In the genomic region with DNA sequence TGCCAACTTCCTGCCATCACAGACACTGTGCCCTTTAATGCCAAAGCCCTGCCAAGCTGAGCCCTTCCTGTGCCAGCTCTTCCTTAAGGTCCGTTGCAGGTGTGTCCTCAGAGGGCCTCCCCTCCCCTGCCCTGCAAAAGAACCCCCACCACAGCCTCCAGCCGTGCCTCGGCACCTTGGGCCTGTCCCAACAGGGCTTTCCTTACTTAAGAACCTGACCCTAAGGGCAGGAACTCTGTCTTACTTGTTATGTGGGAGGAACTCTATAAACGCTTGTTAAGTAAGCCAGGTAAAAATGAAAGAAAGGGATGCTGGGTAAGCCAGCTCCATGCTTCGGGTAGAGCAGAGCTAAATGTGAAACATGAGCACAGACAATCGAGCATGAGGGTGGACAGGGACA, we compare ENCODE assay signal across 27 mouse cellular contexts. TPM values are rescaled to one million over a fixed set of nuclear protein-coding genes. Genes with fewer than 3 reads are reported as not detected.
A peak's percentile ranks its signal among the peaks of the same experiment; 100 is the strongest.
DNase-seq lines count a peak whose midpoint lies in the region; ATAC-seq and TF ChIP-seq lines count a peak whose summit lies in the region.
"Had no signal": no experiment of that assay in that cellular context is flagged by ENCODE, and none has a peak within 500 bp of the region (broad histone marks: within the 10 kb centered on the region; RNA-seq: fewer than 3 reads in every experiment).

No protein-coding gene starts in this region.

- no peak overlapping the region for H3K4me2 ChIP-seq in midbrain, embryonic 11.5 days
- H3K4me2 ChIP-seq in midbrain, embryonic 15.5 days = no peak overlapping the region
- peak overlapping the region; percentile 19; the same call in 1 of the 2 replicates for H3K4me2 ChIP-seq in CH12.LX (ENCODE audit: insufficient read depth, low read depth, poor library complexity, severe bottlenecking)

- H3K27ac ChIP-seq in midbrain, embryonic 11.5 days (ENCODE audit: low read depth, low read length) = no peak overlapping the region
- no peak overlapping the region for H3K27ac ChIP-seq in midbrain, embryonic 15.5 days
- no peak overlapping the region for H3K27ac ChIP-seq in CH12.LX (ENCODE audit: insufficient read depth, low read depth)

- no peak overlapping the region for H3K4me3 ChIP-seq in midbrain, embryonic 11.5 days (ENCODE audit: low read depth, low read length)
- H3K4me3 ChIP-seq in midbrain, embryonic 15.5 days = no peak overlapping the region
- H3K4me3 ChIP-seq in CH12.LX (replicated peaks in 1 of 3; ENCODE audit: low read depth in 2 of 3, low read length in 2 of 3, poor library complexity in 1 of 3) = no peak overlapping the region

- 0 out of 2 replicates have a peak, but pooled peaks cover 2% of the 10 kb centered on the region for H3K27me3 ChIP-seq in midbrain, embryonic 11.5 days (ENCODE audit: control insufficient read depth, insufficient read depth, low read length)
- peaks cover 9% of the 10 kb centered on the region for H3K27me3 ChIP-seq in midbrain, embryonic 15.5 days (replicated peaks)
- H3K27me3 ChIP-seq in CH12.LX (replicated peaks) = peaks cover 95% of the 10 kb centered on the region
- H3K27me3 ChIP-seq: Patski had no signal

- TF ChIP-seq EP300 in CH12.LX (IDR thresholded peaks at IDR 0.05; ENCODE audit: low read length) = no peak

- ATAC-seq in midbrain, embryonic 11.5 days (ENCODE audit: low FRiP score) = no peak
- ATAC-seq in midbrain, embryonic 15.5 days (replicated peaks) = no peak
- ATAC-seq: activated CD4-positive, CD25-positive, alpha-beta regulatory T cell, adult 4 months; CD4-positive, CD25-positive, alpha-beta regulatory T cell, adult 4 months; Patski had no signal

- no peak for TF ChIP-seq RAD21 in CH12.LX (IDR thresholded peaks at IDR 0.05; ENCODE audit: low read depth, low read length)

- TF ChIP-seq CTCF in CH12.LX (conservative IDR thresholded peaks at IDR 0.05 in 1 of 2, IDR thresholded peaks at IDR 0.05 in 1 of 2; ENCODE audit: low read depth in 2 of 2, low read length in 2 of 2) = no peak

- dilution Hi-C loops in CH12.LX (cut with MboI; ENCODE audit: extremely low pct_ligation_motif_present, extremely low pct_unique_long_range_greater_than_20kb, low sequenced_read_pairs) = no loop called here

- in situ Hi-C loops in CH12.LX (cut with MboI; ENCODE audit: low pct_ligation_motif_present, low pct_unique_long_range_greater_than_20kb, low sequenced_read_pairs) = no loop called here

- no peak for TF ChIP-seq POLR2A in CH12.LX (IDR thresholded peaks at IDR 0.05; ENCODE audit: low read depth, low read length)

- peaks cover 6% of the 10 kb centered on the region for H3K4me1 ChIP-seq in midbrain, embryonic 11.5 days (ENCODE audit: control insufficient read depth, insufficient read depth, low read length)
- peaks cover 8% of the 10 kb centered on the region; the same call in 1 of the 2 replicates for H3K4me1 ChIP-seq in midbrain, embryonic 15.5 days
- peaks cover 2 to 3% of the 10 kb centered on the region in 2 experiments; a peak in 1 of 4 replicates for H3K4me1 ChIP-seq in CH12.LX (ENCODE audit: control insufficient read depth in 1 of 2, insufficient read depth in 2 of 2)

- no peaks in the 10 kb centered on the region for H3K9me3 ChIP-seq in midbrain, embryonic 11.5 days (ENCODE audit: control insufficient read depth, low read length)
- no peaks in the 10 kb centered on the region for H3K9me3 ChIP-seq in midbrain, embryonic 15.5 days
- H3K9me3 ChIP-seq in CH12.LX (replicated peaks; ENCODE audit: low read length) = no peaks in the 10 kb centered on the region

- H3K79me2 ChIP-seq in CH12.LX (replicated peaks; ENCODE audit: control insufficient read depth, extremely low read depth, insufficient read depth, poor library complexity, severe bottlenecking) = no peaks in the 10 kb centered on the region

- no peak overlapping the region for H3K9ac ChIP-seq in midbrain, embryonic 11.5 days (ENCODE audit: low read length)
- no peak overlapping the region for H3K9ac ChIP-seq in midbrain, embryonic 15.5 days
- no peak overlapping the region for H3K9ac ChIP-seq in CH12.LX (ENCODE audit: insufficient read depth, low read depth)

- DNase-seq in midbrain, embryonic 11.5 days (ENCODE audit: low spot score, missing footprints) = peak; percentile 75
- no peak for DNase-seq in CH12.LX (ENCODE audit: extremely low read depth)
- peak; percentile 99 for DNase-seq in fat pad, adult 2 months (ENCODE audit: extremely low read depth, low read depth, low spot score)
- DNase-seq in gonadal fat pad, adult 2 months (ENCODE audit: low read depth) = peak; percentile 93
- DNase-seq in urinary bladder, postnatal 36 days (ENCODE audit: low spot score in 2 of 2) = no peak
- no peak for DNase-seq in right cerebral cortex, adult 18-20 months
- no peak for DNase-seq in right cerebral cortex, postnatal 14 days
- DNase-seq: adrenal gland, adult 2 months; adrenal gland, adult 8-10 months; adrenal gland, postnatal 10 days; adrenal gland, postnatal 14 days; adrenal gland, postnatal 25 days; adrenal gland, postnatal 36 days; B cell, adult 2 months; cerebellum, adult 11 months; cerebellum, adult 11-12 months; cerebellum, adult 18-20 months had no signal

- H3K36me3 ChIP-seq in midbrain, embryonic 11.5 days (ENCODE audit: control insufficient read depth, insufficient read depth, low read length) = no peaks in the 10 kb centered on the region
- H3K36me3 ChIP-seq in midbrain, embryonic 15.5 days (replicated peaks) = no peaks in the 10 kb centered on the region
- H3K36me3 ChIP-seq in CH12.LX (replicated peaks in 1 of 2; ENCODE audit: control insufficient read depth in 1 of 2, insufficient read depth in 1 of 2, low read length in 1 of 2) = no peaks in the 10 kb centered on the region
- H3K36me3 ChIP-seq: G1E had no signal

- 78% methylated on average over 6 of the region's 6 CpGs for WGBS in midbrain, embryonic 11.5 days
- WGBS in midbrain, embryonic 15.5 days = 81% methylated on average over 6 of the region's 6 CpGs

TF ChIP-seq in CH12.LX, 34 proteins besides CTCF, POLR2A, EP300 and RAD21:
- TF ChIP-seq ELF1 (IDR thresholded peaks at IDR 0.05; ENCODE audit: low read depth, low read length) (no peak), E2F4 (IDR thresholded peaks at IDR 0.05; ENCODE audit: insufficient replicate concordance, low read depth, low read length) (no peak)

RNA-seq across cellular contexts. Expression of a gene that starts 7.1 kb away (rescaled TPM):
- 0.18 and 0.25 TPM in 2 replicates for polyA plus RNA-seq in midbrain, embryonic 11.5 days (2014; fragmentation: Nextera tagmentation; extraction: Ambion mirVana)
- polyA plus RNA-seq in midbrain, embryonic 15.5 days (2015; fragmentation: Nextera tagmentation; extraction: Ambion mirVana) = 0.11 and 0.13 TPM in 2 replicates
- total RNA-seq in CH12.LX (2012; rRNA removed) = not detected in 2 replicates
- not detected in 2 replicates for total RNA-seq in CH12.LX (2014; rRNA removed)
- not detected in 2 replicates for polyA plus RNA-seq in CH12.LX (2012; ENCODE audit: insufficient read length, low read depth)
- 3.8 and 9.8 TPM in 2 replicates for polyA plus RNA-seq in gonadal fat pad, adult 2 months (2012; rRNA removed)
- total RNA-seq: G1E, MEL had no signal
- polyA plus RNA-seq: activated CD4-positive, CD25-positive, alpha-beta regulatory T cell, adult 4 months; CD4-positive, CD25-positive, alpha-beta regulatory T cell, adult 4 months; G1E had no signal

RNA-seq across cellular contexts. Expression of a gene that starts 8.5 kb away (rescaled TPM):
- not detected in 2 replicates for polyA plus RNA-seq in midbrain, embryonic 11.5 days (2014; fragmentation: Nextera tagmentation; extraction: Ambion mirVana)
- 0.18 and 0.90 TPM in 2 replicates for polyA plus RNA-seq in midbrain, embryonic 15.5 days (2015; fragmentation: Nextera tagmentation; extraction: Ambion mirVana)
- total RNA-seq in CH12.LX (2012; rRNA removed) (not detected in 2 replicates), CH12.LX (2014; rRNA removed) (not detected in 2 replicates)
- not detected in 2 replicates for polyA plus RNA-seq in CH12.LX (2012; ENCODE audit: insufficient read length, low read depth)
- polyA plus RNA-seq in gonadal fat pad, adult 2 months (2012; rRNA removed) = 0.41 and 2.0 TPM in 2 replicates
- total RNA-seq: adrenal gland, adult 18-20 months; adrenal gland, adult 2 months; adrenal gland, adult 8-10 months; adrenal gland, postnatal 14 days; adrenal gland, postnatal 25 days; adrenal gland, postnatal 36 days; adrenal gland, postnatal 4 days; MEL had no signal
- polyA plus RNA-seq: activated CD4-positive, CD25-positive, alpha-beta regulatory T cell, adult 4 months; C2C12; CD4-positive, CD25-positive, alpha-beta regulatory T cell, adult 4 months; G1E had no signal

RNA-seq across cellular contexts. Expression of a gene that starts 21.1 kb away (rescaled TPM):
- not detected in 2 replicates for polyA plus RNA-seq in midbrain, embryonic 11.5 days (2014; fragmentation: Nextera tagmentation; extraction: Ambion mirVana)
- not detected in 2 replicates for polyA plus RNA-seq in midbrain, embryonic 15.5 days (2015; fragmentation: Nextera tagmentation; extraction: Ambion mirVana)
- not detected in 2 replicates for total RNA-seq in CH12.LX (2012; rRNA removed)
- total RNA-seq in CH12.LX (2014; rRNA removed) = not detected in 2 replicates
- polyA plus RNA-seq in CH12.LX (2012; ENCODE audit: insufficient read length, low read depth) = not detected in 2 replicates
- polyA plus RNA-seq in gonadal fat pad, adult 2 months (2012; rRNA removed) = 0.35 and 0.38 TPM in 2 replicates
- total RNA-seq: adrenal gland, adult 18-20 months; adrenal gland, adult 2 months; adrenal gland, adult 8-10 months; adrenal gland, postnatal 14 days; adrenal gland, postnatal 25 days; adrenal gland, postnatal 36 days; adrenal gland, postnatal 4 days had no signal
- polyA plus RNA-seq: activated CD4-positive, CD25-positive, alpha-beta regulatory T cell, adult 4 months; adrenal gland, adult 2 months; C2C12; CD4-positive, CD25-positive, alpha-beta regulatory T cell, adult 4 months; G1E had no signal

RNA-seq across cellular contexts. Expression of a gene that starts 40.3 kb away (rescaled TPM):
- polyA plus RNA-seq in midbrain, embryonic 11.5 days (2014; fragmentation: Nextera tagmentation; extraction: Ambion mirVana) = not detected in 2 replicates
- polyA plus RNA-seq in midbrain, embryonic 15.5 days (2015; fragmentation: Nextera tagmentation; extraction: Ambion mirVana) = not detected in 2 replicates
- total RNA-seq in CH12.LX (2012; rRNA removed) = not detected in 2 replicates
- total RNA-seq in CH12.LX (2014; rRNA removed) = not detected in 2 replicates
- polyA plus RNA-seq in CH12.LX (2012; ENCODE audit: insufficient read length, low read depth) = not detected in 2 replicates
- not detected in 2 replicates for polyA plus RNA-seq in gonadal fat pad, adult 2 months (2012; rRNA removed)
- total RNA-seq: adrenal gland, adult 2 months; adrenal gland, postnatal 10 days; adrenal gland, postnatal 14 days; adrenal gland, postnatal 25 days; adrenal gland, postnatal 36 days; adrenal gland, postnatal 4 days; MEL had no signal
- polyA plus RNA-seq: activated CD4-positive, CD25-positive, alpha-beta regulatory T cell, adult 4 months; adrenal gland, adult 2 months; brain, embryonic 14.5 days; C2C12; CD4-positive, CD25-positive, alpha-beta regulatory T cell, adult 4 months; G1E; Patski had no signal

Comparison
In these comparisons a context has a peak if more than half of its experiments do, and no peak if none do; other contexts are left out.
1. DNase-seq: peak in midbrain, embryonic 11.5 days (single experiment), fat pad, adult 2 months (single experiment) and gonadal fat pad, adult 2 months (single experiment); none in CH12.LX (single experiment), urinary bladder, postnatal 36 days (0 of 2), right cerebral cortex, adult 18-20 months (single experiment) and right cerebral cortex, postnatal 14 days (single experiment).